Mouse (Mus musculus) thymus, postnatal 36 days (tissue): ENCODE data around the gene Slc7a11.

ENCODE experiments used
- DNase-seq, 2 experiments: peaks; one replicate each; pipeline ENCODE4 v3.0.0; 2022; ENCODE audit warnings: mixed read lengths in 2 of 2

Slc7a11 gene

GRCm38 (mm10) chr3:50302648-50303047 lies 140.8 kb downstream of the Slc7a11 start:
- peak; percentile 36 to 49 for DNase-seq

- peak; percentile 49 to 53 for DNase-seq
Observed at GRCm38 (mm10) chr3:50300952-50301303, 142.5 kb downstream of the Slc7a11 start.

- peak; percentile 35 to 42 for DNase-seq
Observed at GRCm38 (mm10) chr3:50300002-50300951, 143.1 kb downstream of the Slc7a11 start.

GRCm38 (mm10) chr3:50298366-50298991 lies 144.9 kb downstream of the Slc7a11 start:
- no peak for DNase-seq

- DNase-seq, result no peak
Observed at GRCm38 (mm10) chr3:50296956-50297355, 146.5 kb downstream of the Slc7a11 start.

GRCm38 (mm10) chr3:50275023-50275422 lies 168.4 kb downstream of the Slc7a11 start:
- DNase-seq, result no peak

- no peak for DNase-seq
Observed at GRCm38 (mm10) chr3:50272222-50272621, 171.2 kb downstream of the Slc7a11 start.

GRCm38 (mm10) chr3:50269680-50270079 lies 173.7 kb downstream of the Slc7a11 start:
- no peak for DNase-seq

- DNase-seq, result no peak
Observed at GRCm38 (mm10) chr3:50262547-50263087, 180.8 kb downstream of the Slc7a11 start.

GRCm38 (mm10) chr3:50262066-50262465 lies 181.3 kb downstream of the Slc7a11 start:
- no peak for DNase-seq

- no peak for DNase-seq
Observed at GRCm38 (mm10) chr3:50260667-50261066, 182.7 kb downstream of the Slc7a11 start.

- no peak for DNase-seq
Observed at GRCm38 (mm10) chr3:50258852-50259251, 184.6 kb downstream of the Slc7a11 start.

- DNase-seq, result no peak
Observed at GRCm38 (mm10) chr3:50249598-50250300, 193.7 kb downstream of the Slc7a11 start.

GRCm38 (mm10) chr3:50235990-50236389 lies 207.4 kb downstream of the Slc7a11 start:
- DNase-seq, result no peak

- DNase-seq, result no peak
Observed at GRCm38 (mm10) chr3:50233144-50233543, 210.3 kb downstream of the Slc7a11 start.

- DNase-seq, result no peak
Observed at GRCm38 (mm10) chr3:50224390-50225114, 218.9 kb downstream of the Slc7a11 start.

GRCm38 (mm10) chr3:50220454-50220853 lies 223.0 kb downstream of the Slc7a11 start:
- no peak for DNase-seq

GRCm38 (mm10) chr3:50186369-50186768 lies 257.0 kb downstream of the Slc7a11 start:
- no peak for DNase-seq

- DNase-seq, result no peak
Observed at GRCm38 (mm10) chr3:50185879-50186278, 257.5 kb downstream of the Slc7a11 start.

GRCm38 (mm10) chr3:50160756-50161155 lies 282.7 kb downstream of the Slc7a11 start:
- no peak for DNase-seq

- no peak for DNase-seq
Observed at GRCm38 (mm10) chr3:50144144-50144543, 299.3 kb downstream of the Slc7a11 start.

GRCm38 (mm10) chr3:50138319-50138718 lies 305.1 kb downstream of the Slc7a11 start:
- DNase-seq, result no peak
